Mouse (Mus musculus) cerebellum, adult 2 months (tissue): ENCODE measurements around the gene Baiap2l2. TPM values are rescaled to one million over a fixed set of nuclear protein-coding genes. Genes with fewer than 3 reads are reported as not detected.

Source experiments
- DNase-seq, 2 experiments: peaks; one replicate each; pipeline ENCODE4 v3.0.0; 2021
- H3K27ac ChIP-seq: fragments of 200-500 bp; 2 replicates; pipeline ENCODE4 v1.5.1; 2012; ENCODE audit warnings: low read length, control low read depth, inconsistent platforms; ENCODE audit not compliant: insufficient read depth
- H3K27me3 ChIP-seq: fragments of 200-500 bp; 2 replicates; pipeline ENCODE4 v1.6.1; 2012; ENCODE audit warnings: inconsistent platforms, mild to moderate bottlenecking, low read length, moderate library complexity; ENCODE audit not compliant: control insufficient read depth, insufficient read depth
- H3K4me1 ChIP-seq: fragments of 200-500 bp; 2 replicates; pipeline ENCODE4 v1.6.1; 2011; ENCODE audit warnings: low read length; ENCODE audit not compliant: control insufficient read depth, insufficient read depth
- H3K4me3 ChIP-seq: fragments of 200-500 bp; replicated peaks from 2 replicates; pipeline ENCODE3; 2011; ENCODE audit warnings: mild to moderate bottlenecking, low read depth, low read length, control low read depth; ENCODE audit not compliant: insufficient read depth
- CTCF ChIP-seq: fragments of 200-500 bp; IDR thresholded peaks from 2 replicates; pipeline ENCODE4 v1.5.1; 2011; ENCODE audit warnings: low read depth, mild to moderate bottlenecking, control low read depth, low read length, moderate library complexity, borderline replicate concordance; ENCODE audit not compliant: insufficient read depth
- POLR2A ChIP-seq: fragments of 200-500 bp; IDR thresholded peaks from 2 replicates; pipeline ENCODE4 v1.6.1; 2011; ENCODE audit warnings: low read length, control low read depth, borderline replicate concordance; ENCODE audit not compliant: insufficient read depth
- WGBS: fragments of 180-500 bp; shearing (Covaris S2); methylation state at CpG from one replicate; pipeline ENCODE4 v1.1.7; 2018; 5-methylcytosine and 5-hydroxymethylcytosine counted together
- polyA plus RNA-seq: library from polyadenylated mRNA; depleted of rRNA; stranded (reverse); fragments of >200 nt; gene quantifications from 2 replicates; pipeline ENCODE4 v1.2.3, GENCODE M21; 2012; rRNA removed

Gene Baiap2l2
- polyA plus RNA-seq, 1 experiment: 0.21 TPM

- WGBS: 75% methylated on average over 3 of the region's 3 CpGs
- H3K27ac ChIP-seq: no peak overlapping the region
- no peak for DNase-seq
- no peaks in the 10 kb centered on the region for H3K27me3 ChIP-seq
- TF ChIP-seq CTCF: no peak
- TF ChIP-seq POLR2A: no peak
- no peaks in the 10 kb centered on the region for H3K4me1 ChIP-seq
- no peak overlapping the region for H3K4me3 ChIP-seq
Observed at GRCm38 (mm10) chr15:79216191-79216590, 69.1 kb downstream of the Baiap2l2 start.

GRCm38 (mm10) chr15:79213591-79213990 lies 71.7 kb downstream of the Baiap2l2 start:
- DNase-seq: no peak
- Histone ChIP-seq H3K4me3 (no peak overlapping the region), H3K27ac (peak overlapping the region; percentile 62; the same call in 1 of the 2 replicates), H3K4me1 (no peaks in the 10 kb centered on the region), H3K27me3 (no peaks in the 10 kb centered on the region)
- 49% methylated on average over 6 of the region's 6 CpGs for WGBS
- TF ChIP-seq POLR2A (no peak), CTCF (no peak)

- WGBS: 83% methylated on average over 26 of the region's 26 CpGs
- H3K4me1 ChIP-seq: no peaks in the 10 kb centered on the region
- peak in 1 of 2 experiments; percentile 23 for DNase-seq
- H3K4me3 ChIP-seq: no peak overlapping the region
- no peaks in the 10 kb centered on the region for H3K27me3 ChIP-seq
- TF ChIP-seq POLR2A (no peak), CTCF (no peak)
- H3K27ac ChIP-seq: peak overlapping the region; percentile 62; the same call in 1 of the 2 replicates
Observed at GRCm38 (mm10) chr15:79212750-79213446, 72.4 kb downstream of the Baiap2l2 start.

- Histone ChIP-seq H3K27me3 (no peaks in the 10 kb centered on the region), H3K4me1 (no peaks in the 10 kb centered on the region), H3K27ac (no peak overlapping the region), H3K4me3 (no peak overlapping the region)
- TF ChIP-seq CTCF (no peak), POLR2A (no peak)
- 28% methylated on average over 2 of the region's 2 CpGs for WGBS
- DNase-seq: no peak
Observed at GRCm38 (mm10) chr15:79210357-79210756, 75.0 kb downstream of the Baiap2l2 start.

GRCm38 (mm10) chr15:79208758-79209439 lies 76.4 kb downstream of the Baiap2l2 start:
- TF ChIP-seq CTCF (no peak), POLR2A (no peak)
- no peaks in the 10 kb centered on the region for H3K27me3 ChIP-seq
- H3K4me1 ChIP-seq: no peaks in the 10 kb centered on the region
- H3K27ac ChIP-seq: 0 out of 2 replicates have a peak overlapping the region, but pooled peaks have one; percentile 57
- peak in 1 of 2 experiments; percentile 25 for DNase-seq
- H3K4me3 ChIP-seq: no peak overlapping the region
- WGBS: 67% methylated on average over 27 of the region's 27 CpGs

GRCm38 (mm10) chr15:79208211-79208610 lies 77.1 kb downstream of the Baiap2l2 start:
- Histone ChIP-seq H3K27ac (no peak overlapping the region), H3K27me3 (no peaks in the 10 kb centered on the region), H3K4me1 (no peaks in the 10 kb centered on the region), H3K4me3 (no peak overlapping the region)
- 68% methylated on average over 6 of the region's 6 CpGs for WGBS
- TF ChIP-seq POLR2A (no peak), CTCF (no peak)
- DNase-seq: no peak

Other genes with a start within 250 kb of the Baiap2l2 start
- 0.11 and 0.26 TPM in 2 replicates for gene Galr3, start 243.7 kb downstream of the Baiap2l2 start, polyA plus RNA-seq
- gene Ankrd54, start 222.6 kb downstream of the Baiap2l2 start, polyA plus RNA-seq: 40.7 and 42.8 TPM in 2 replicates
- 88.1 and 93.0 TPM in 2 replicates for gene Eif3l, start 210.4 kb downstream of the Baiap2l2 start, polyA plus RNA-seq
- gene Micall1, start 176.6 kb downstream of the Baiap2l2 start, polyA plus RNA-seq: 35.9 and 37.0 TPM in 2 replicates
- 107 and 110 TPM in 2 replicates for gene Polr2f, start 144.5 kb downstream of the Baiap2l2 start, polyA plus RNA-seq
- 6.7 and 10.8 TPM in 2 replicates for gene 1700088E04Rik, start 144.3 kb downstream of the Baiap2l2 start, polyA plus RNA-seq
- gene Sox10, start 120.3 kb downstream of the Baiap2l2 start, polyA plus RNA-seq: 68.1 and 80.8 TPM in 2 replicates
- gene Pick1, start 56.4 kb downstream of the Baiap2l2 start, polyA plus RNA-seq: 93.1 and 95.8 TPM in 2 replicates
- gene Gm49486, start 56.1 kb downstream of the Baiap2l2 start, polyA plus RNA-seq: 0.33 and 0.67 TPM in 2 replicates
- 0.47 and 1.7 TPM in 2 replicates for gene Slc16a8, start 30.8 kb downstream of the Baiap2l2 start, polyA plus RNA-seq
- gene Pla2g6, start 42.9 kb upstream of the Baiap2l2 start, polyA plus RNA-seq: 26.1 and 27.3 TPM in 2 replicates
- gene Maff, start 61.1 kb upstream of the Baiap2l2 start, polyA plus RNA-seq: 0.78 and 0.80 TPM in 2 replicates
- 88.5 and 95.4 TPM in 2 replicates for gene Tmem184b, start 118.0 kb upstream of the Baiap2l2 start, polyA plus RNA-seq
- gene Csnk1e, start 170.0 kb upstream of the Baiap2l2 start, polyA plus RNA-seq: 110 and 122 TPM in 2 replicates
- gene Kcnj4, start 219.7 kb upstream of the Baiap2l2 start, polyA plus RNA-seq: 0.82 and 1.5 TPM in 2 replicates
- 1.7 and 2.5 TPM in 2 replicates for gene Kdelr3, start 230.9 kb upstream of the Baiap2l2 start, polyA plus RNA-seq